Mouse (Mus musculus) thymus, adult 2 months (tissue): Measurements from ENCODE around the gene Dnajc13.

Source experiments
- CTCF ChIP-seq: fragments of 200-500 bp; IDR thresholded peaks from 2 replicates; pipeline ENCODE4 v1.5.1; 2012; ENCODE audit warnings: mild to moderate bottlenecking, control low read depth, low read length, moderate library complexity, borderline replicate concordance; ENCODE audit not compliant: control insufficient read depth, poor library complexity, insufficient read depth; ENCODE audit errors: extremely low read depth
- POLR2A ChIP-seq: fragments of 200-500 bp; IDR thresholded peaks from 2 replicates; pipeline ENCODE4 v1.6.1; 2012; ENCODE audit warnings: mild to moderate bottlenecking, low read length, control low read depth, moderate library complexity; ENCODE audit not compliant: control insufficient read depth, poor library complexity, insufficient read depth; ENCODE audit errors: extremely low read depth

DNA sequence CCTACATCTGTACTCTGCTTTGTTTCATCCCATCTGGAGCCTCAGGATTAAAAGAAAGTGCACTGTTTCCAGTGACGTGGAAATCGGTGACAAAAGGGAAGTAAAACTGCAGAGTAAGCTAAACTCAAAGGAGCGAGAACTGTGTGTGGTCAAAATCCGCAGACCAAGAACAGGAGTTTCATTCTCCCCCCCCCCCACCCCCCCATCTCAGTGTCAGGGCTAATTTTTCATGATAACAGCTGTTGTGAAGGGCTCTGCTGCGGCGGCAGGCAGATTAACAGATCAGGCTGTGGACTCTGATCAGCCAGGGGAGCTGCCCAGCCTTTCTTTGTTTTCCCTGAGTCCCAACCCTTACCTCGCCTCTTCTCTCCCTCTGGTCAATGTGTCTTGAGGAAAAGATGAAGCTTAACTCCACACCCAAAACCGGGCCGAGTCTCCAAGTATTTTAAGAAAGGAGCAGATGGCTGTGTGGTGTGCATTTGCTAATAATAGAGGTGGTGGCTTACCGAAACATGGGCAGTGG, 6.7 kb upstream of the Dnajc13 start:
- TF ChIP-seq CTCF (no peak), POLR2A (no peak)
